Mouse (Mus musculus) kidney, postnatal 36 days (tissue): ENCODE data around the gene Zbed4.
"Not testable (repeated sequence)": the region's sequence is repeated elsewhere in the genome, so short reads cannot be mapped to it uniquely, and the experiment has no call there.

ENCODE experiments used
- DNase-seq, 2 experiments: peaks; one replicate each; pipeline ENCODE4 v3.0.0; 2021 to 2022; ENCODE audit warnings: mixed read lengths in 2 of 2

The Zbed4 gene

DNA sequence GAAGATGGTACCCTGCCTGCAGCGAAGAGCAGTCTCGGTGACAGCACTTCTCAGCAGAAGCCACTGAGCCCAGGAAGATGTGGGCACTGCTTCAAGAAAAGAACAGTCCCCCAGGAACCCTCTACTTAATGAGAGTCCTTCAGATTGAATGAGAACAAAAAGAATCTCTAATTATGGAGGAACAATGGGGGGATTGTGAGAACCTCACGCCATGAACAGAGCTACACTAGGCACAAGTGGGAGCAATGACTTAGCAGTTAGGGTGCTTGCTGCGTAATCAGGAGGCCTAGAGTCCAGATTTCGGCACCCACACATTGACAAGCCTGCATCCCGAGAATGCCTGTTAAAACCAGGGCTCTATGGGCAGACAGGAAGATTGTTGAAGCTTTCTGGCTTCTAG lies 10.1 kb upstream of the Zbed4 start:
- no peak for DNase-seq

DNA sequence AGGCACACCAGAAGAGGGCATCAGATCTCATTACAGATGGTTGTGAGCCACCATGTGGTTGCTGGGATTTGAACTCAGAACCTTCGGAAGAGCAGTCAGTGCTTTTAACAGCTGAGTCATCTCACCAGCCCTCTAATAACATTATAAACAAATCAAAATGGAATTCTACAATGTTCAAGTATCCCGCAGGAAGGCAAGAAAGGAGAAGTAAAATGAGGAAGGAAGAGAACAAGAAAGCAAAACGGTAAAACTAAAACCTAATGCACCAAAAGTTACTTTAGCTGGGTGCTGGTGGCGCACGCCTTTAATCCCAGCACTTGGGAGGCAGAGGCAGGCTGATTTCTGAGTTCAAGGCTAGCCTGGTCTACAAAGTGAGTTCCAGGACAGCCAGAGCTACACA lies 8.1 kb upstream of the Zbed4 start:
- not testable (repeated sequence) for DNase-seq

DNA sequence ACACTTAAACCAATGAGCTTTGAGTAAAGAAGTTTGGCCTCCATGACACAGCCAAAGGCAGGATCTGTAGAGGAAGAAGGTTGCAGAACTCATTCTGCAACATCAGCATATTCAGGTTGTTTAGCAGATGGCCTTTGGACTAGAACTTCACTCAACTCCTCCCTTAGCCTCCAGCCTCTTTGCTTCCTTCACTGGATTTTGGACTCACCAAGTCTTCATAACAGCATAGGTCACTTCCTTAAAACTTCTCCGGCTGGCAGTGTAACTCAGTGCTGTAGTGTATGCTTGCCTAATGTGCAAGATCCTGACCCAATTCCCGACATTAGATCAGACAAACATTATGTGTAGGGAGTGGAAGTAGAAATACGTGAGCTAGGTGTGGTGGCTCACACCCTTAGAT lies 6.1 kb upstream of the Zbed4 start:
- DNase-seq = peak; percentile 38 to 73

DNA sequence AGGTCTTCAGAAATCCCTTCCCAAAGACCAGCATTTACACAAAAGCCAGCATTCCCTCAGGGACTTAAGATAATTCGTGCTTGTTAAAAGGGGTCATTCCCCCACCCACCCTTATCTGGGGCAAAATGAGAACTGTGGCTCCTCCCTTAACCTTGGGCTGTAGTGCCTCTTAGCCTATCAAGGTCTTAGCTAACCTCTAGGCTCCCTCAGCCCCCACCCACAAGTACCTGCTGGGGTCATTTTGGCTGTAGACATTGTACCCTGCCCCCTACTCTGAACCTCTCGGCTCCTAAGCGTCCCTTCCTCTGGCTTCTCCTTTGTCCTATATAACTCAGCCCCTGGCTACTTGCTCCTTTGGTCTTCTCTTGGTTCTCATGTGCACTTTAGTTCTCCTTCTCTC lies 5.5 kb upstream of the Zbed4 start:
- no peak for DNase-seq

DNA sequence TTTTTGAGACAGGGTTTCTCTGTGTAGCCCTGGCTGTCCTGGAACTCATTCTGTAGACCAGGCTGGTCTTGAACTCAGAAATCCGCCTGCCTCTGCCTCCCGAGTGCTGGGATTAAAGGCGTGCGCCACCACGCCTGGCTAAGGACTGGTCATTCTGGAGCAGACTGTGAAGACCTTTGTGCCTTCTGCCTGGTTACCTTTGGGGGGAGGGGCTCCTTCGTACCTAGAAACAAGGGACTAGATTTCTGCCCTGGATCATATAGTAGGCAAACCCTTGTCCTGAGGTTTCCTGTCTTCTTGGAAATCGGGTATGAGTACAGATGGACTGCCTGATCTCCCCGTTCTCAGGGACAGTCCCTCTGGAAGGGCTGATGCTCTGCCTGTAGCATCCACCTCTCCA lies 1.8 kb upstream of the Zbed4 start:
- not testable (repeated sequence) for DNase-seq

DNA sequence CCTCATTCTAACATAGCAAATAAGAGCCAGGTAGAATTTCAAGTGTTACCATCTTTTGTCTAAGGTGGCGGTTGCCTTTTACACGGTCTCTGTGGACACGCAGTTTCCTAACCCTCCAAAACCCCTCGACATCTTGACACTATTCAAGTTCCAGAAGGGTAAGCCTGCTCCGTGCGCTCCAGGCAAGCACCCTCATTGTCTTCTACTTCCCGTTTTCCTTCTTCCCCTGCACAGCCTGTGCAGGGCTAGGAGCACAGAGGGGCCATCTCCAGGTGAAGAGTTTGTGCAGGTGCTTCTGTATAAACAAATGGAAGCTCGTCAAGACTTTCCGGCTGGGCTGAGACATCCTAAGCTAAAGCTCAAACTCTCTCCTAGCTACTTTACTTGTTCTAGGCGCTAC lies 1.4 kb upstream of the Zbed4 start:
- no peak for DNase-seq

DNA sequence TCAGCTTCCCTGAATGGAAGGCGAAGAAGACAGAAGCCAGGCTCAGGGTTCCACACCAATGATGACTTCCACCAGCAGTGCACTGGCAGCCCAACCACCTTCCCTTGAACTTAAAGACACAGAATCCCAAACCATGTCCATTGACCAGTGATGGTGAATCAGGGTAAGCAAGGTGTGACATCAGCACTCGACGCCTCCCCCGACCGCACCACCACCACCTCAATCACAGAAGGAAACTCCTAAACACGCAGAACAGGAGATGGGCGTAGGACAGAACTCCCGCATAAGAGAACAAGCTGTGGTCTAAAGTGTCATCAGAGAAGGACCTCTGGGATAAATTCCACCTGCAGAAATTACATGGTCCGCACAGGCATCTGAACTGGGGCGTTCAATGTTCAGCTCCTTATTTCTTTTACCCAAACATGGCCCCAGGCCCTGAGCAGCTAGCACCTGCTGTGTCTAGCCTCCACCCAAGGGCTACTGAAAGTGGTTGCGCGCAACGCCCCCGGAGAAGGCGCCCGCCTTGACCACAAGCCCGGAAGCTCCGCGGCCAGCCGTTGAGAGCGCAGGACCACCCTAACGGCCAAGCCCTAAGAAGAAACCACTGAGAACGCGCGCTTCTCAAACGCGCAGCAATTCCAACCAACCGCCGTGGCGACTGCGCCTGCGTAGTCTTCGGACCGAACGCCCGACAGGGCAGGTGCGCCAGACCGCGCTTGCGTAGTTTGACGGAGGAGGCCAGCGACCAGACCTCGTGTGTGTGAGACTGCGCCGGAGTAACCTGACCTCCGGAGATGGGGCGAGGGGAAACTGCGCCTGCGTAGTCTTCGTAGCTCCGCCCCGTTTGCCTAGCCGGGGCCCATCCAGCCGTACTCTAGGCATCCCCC lies 540 bp upstream of the Zbed4 start:
- peak; percentile 99 for DNase-seq

DNA sequence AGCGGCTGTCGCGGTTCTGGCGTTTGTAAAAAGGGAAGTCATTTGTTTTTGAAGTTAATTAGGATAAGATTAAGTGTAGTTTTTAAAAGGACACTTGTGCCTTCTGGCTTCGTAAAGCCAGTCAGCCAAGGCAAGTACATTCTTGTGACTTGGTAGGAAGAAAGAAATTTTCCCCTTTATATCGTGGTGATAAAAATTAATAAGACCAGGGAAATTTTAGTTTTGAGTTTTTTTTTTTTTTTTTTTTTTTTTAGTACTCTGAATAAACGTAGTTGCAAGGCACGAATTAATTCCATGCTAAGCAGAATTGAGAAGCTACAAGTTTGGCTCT lies 908 bp downstream of the Zbed4 start:
- DNase-seq = no peak

DNA sequence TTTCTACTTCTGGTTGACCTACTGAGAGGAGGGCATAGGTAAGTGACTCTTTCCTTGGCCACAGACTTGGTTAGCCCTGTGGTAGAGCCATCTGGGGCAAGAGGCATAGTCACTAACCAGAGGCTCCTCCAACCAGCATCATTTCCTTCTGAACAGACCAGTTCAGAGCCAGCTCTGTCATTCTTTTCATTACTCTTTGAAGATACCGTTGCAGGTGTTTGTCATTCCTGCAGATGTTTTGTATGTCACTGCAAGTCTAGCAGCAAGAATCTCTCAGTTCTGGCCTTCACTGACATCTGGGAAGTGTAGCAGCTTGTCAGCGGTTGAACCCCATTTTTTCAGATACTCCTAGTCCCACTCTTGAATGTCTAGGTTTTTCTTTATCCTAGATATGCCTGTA lies 3.4 kb downstream of the Zbed4 start:
- DNase-seq = no peak

DNA sequence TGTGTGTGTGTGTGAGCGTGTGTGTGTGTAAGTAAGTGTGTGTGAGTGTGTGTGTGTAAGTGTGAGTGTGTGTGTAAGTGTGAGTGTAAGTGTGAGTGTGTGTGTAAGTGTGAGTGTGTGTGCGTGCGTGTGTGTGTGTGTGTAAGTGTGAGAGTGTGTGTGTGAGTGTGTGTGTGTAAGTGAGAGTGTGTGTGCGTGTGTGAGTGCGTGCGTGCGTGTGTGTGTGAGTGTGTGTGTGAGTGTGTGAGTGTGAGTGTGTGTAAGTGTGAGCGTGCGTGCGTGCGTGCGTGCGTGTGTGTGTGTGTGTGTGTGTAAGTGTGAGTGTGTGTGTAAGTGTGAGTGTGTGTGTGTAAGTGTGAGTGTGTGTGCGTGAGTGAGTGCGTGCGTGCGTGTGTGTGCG lies 4.3 kb downstream of the Zbed4 start:
- DNase-seq = no peak

DNA sequence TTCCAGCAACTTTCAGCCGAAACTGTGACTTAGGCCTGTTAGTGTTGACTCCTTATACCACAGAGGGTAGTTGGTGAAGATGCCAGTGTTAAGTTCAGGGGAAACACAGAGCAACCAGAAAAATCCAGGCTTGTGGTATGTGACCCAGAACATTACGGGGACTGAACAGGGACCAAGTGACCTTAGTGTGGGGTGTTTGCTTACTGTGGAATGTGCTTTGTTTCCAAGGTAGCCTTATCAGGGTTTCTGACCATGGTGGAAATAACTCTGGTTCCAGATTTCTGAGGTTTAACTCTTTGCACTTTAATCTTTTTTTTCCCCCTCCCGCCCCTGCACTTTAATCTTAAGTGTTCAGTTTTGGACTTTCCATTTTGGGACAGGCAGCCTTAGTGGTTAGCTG lies 6.6 kb downstream of the Zbed4 start:
- peak; percentile 21 to 52 for DNase-seq

DNA sequence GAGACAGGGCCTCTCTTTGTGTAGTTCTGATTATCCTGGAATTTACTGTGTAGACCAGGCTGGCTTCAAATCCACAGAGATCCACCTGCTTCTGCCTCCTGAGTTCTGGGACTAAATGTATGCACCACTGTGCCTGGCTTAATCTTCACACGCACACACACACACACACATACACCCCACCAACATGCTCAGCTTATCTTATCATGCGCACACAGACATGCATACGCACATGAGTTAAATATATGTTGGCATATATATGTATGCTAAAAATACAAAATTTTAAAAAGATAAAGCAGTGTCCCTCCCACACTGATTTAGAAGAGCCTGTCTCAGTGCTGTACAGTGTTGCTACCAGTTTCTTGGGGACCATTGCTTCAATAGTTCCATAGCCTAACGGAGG lies 10.1 kb downstream of the Zbed4 start:
- no peak for DNase-seq

DNA sequence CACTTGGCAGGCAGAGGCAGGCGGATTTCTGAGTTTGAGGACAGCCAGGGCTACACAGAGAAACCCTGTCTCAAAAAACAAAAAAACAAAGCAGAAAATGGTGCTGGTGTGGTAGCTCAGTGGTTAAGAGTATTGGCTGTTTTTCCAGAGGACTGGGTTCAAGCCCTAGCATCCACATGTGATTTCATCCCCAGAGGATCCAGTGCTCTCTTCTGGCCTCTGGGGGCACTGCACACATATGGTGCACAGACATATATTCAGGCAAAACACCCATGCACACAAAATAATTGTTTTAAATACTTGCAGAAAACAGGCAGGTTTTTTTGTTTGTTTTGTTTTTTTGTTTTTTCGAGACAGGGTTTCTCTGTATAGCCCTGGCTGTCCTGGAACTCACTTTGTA lies 14.7 kb downstream of the Zbed4 start:
- not testable (repeated sequence) for DNase-seq

DNA sequence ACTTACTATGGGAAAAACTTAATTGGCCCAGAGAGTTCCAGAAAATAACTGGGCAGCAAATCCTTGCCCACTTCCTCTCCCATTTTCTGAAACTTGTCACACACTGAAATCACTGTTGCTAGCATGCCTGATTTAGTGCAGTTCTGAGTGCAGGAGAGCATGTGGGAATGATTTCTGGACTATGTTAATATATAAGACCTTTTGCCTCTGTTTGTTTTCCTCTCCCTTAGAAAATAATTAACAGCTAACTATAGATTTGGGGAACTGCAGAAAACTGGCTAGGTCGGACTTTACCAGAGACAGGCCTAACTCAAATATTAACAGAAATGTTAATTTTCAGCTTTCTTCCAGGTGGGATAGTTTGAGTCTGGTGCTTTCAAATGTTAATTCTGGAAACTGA lies 17.1 kb downstream of the Zbed4 start:
- peak in 1 of 2 experiments; percentile 23 for DNase-seq

DNA sequence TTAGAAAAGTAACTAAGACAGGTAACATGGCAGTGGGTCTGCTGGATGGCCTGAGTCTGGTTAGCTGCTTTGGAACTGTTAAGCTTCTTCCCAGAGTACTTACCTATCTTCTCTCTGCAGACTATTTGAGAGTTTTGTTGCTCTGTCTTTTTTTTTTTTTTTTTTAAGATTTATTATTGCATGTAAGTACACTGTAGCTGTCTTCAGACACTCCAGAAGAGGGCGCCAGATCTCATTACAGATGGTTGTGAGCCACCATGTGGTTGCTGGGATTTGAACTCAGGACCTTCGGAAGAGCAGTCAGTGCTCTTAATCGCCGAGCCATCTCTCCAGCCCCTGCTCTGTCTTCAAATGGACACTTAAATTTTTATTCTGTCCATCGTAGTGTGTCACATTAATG lies 23.2 kb downstream of the Zbed4 start:
- DNase-seq = not testable (repeated sequence)

DNA sequence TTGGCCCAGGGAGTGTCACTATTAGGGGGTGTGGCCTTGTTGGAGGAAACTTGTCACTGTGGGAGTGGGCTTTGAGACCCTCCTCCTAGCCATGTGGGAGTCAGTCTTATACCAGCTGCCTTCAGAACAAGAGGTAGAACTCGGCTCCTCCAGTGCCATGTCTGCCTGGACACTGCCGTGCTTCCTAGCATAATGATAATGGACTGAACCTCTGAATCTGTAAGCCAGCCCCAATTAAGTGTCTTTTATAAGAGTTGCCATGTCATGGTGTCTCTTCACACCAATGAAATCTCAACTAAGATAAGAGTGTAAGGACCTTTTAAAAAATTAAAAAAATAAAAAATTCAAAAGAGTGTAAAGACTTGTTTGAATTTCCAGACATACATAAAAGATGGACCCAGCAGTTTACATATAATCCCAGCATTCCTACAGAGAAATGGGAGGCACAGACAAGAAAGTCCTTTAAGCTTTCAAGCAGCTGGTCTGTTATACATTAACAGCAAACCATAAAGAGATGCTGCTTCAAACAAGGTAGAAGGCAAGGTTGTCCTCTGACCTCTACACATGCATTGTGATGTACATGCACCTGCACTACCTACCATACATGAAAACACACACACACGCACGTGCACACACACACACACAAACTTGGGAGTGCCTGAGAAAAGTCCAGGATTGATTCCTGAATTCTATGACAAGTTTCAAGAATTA lies 40.8 kb downstream of the Zbed4 start:
- DNase-seq = no peak

DNA sequence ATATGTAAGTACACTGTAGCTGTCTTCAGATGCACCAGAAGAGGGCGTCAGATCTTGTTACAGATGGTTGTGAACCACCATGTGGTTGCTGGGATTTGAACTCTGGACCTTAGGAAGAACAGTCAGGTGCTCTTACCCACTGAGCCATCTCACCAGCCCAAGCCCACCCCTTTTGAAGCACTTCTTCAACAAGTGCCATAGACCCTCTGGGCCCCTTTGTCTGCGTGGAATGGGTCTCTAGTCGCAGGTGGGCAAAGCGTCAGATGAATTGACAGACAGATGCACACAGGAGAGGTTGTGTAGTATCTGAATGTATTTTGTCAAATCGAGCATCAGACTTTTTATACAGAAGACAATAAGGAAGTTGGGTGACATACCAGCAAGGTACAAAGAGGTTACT lies 43.3 kb downstream of the Zbed4 start:
- not testable (repeated sequence) for DNase-seq

DNA sequence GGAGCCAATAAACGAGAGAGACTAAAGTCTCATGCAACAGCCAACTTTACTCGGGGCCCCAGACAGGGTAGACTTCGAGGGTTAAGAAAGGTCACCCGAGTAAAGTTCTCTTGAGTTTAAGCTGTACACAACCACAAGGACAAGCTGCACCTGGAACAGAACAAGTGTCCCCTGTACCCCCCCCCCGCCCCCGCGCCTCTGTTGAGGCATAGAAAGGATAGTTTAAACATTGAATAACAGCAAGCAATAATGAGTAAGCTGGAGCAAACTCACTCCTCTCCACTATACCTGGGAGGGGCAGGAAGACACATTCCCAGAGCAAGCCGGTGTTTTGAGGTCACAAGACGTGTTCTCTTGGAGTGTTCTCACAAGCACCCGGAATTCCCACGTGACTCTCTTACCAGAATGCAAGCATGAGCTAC lies 48.5 kb downstream of the Zbed4 start:
- peak; percentile 58 to 84 for DNase-seq

DNA sequence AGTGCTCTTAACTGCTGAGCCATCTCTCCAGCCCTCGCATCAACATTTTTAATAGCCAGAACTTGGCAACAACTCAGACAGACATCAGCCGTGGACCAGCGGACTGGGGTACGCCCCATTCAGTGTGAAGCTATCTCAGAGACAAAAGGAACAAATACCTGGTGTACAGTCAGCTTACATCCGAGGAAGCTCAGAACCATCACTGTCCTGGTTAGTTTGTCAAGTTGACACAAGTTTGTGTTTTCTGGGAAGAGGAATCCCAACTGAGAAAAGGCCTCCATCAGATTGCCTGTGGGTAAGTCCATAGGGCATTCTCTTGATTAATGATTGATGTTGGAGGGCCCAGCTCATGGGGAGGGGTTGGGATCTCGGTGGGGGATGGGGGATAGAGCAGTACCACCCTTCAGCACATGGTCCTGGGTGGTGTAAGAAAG lies 49.5 kb downstream of the Zbed4 start:
- peak; percentile 63 to 75 for DNase-seq

DNA sequence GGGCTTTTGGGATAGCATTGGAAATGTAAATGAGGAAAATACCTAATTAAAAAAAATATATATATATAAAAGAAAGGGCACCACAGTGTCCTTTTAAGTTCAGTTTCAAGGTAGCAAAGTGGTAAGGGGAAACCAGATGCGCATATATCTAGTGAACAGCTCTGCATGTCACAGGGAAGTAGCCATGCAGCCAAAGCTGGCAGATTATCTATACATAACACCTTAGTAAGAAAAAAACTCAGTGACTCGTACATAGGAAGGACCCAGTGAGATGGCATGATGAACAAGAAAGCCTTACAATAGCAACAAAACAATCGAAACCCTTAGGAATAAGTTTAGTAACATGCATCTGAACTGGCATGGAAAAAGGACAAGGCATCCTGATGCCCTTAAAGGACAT lies 50.4 kb downstream of the Zbed4 start:
- no peak for DNase-seq

DNA sequence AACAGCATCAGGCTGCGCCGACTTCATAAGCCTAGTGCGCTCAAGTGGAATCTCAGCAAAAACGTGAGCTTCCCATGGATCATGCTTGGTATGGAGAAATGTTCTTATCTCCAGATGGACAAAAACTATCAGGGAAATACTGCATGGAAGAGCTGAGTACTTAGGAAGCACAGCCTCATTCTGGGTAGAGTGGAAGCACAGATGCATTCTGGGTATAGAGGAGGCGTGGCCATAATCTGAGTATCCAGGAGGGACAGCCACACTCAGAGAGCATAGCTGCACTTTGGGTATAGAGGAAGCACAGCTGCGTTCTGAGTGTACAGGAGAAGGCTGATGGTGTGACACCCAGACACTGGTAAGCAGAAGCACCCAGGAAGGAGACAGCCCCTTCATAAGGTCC lies 50.9 kb downstream of the Zbed4 start:
- DNase-seq = no peak

DNA sequence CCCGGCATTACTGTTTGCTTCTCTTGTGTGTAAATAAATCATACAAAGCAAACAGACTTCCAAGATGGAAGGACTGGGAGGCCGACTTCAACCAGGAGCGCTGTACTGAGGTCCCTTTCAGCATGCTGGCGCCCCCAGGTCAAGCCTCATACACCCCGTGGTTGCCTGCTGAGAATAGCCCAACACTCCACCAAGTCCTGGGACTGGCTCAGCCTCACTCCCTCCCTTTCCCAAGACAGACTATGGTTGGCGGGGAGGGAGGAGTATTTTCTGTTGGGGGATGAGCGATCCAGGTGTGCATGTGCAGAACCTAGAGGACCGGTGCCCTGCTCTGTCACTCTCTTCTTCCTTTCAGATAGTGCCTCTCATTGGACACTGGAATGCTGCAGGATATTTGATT lies 56.7 kb downstream of the Zbed4 start:
- DNase-seq = no peak

DNA sequence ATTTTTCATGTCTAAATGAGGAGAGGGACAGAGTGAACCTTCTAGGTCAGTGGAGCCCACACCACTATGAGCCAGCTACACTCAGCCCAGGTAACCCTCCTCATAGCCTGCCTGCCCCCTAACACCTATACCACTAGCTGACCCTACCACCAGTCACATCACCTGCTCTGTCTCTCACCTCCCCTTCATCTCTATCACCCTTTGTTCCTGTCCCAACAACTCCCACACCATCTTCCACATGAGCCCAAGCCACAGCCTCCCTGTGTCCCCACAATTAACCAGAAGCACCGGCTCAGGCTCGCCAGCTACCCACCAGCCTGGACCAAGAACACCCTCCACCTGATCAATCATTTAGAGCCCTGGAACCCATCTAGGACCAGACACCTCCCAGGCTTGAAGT lies 58.9 kb downstream of the Zbed4 start:
- DNase-seq = no peak

DNA sequence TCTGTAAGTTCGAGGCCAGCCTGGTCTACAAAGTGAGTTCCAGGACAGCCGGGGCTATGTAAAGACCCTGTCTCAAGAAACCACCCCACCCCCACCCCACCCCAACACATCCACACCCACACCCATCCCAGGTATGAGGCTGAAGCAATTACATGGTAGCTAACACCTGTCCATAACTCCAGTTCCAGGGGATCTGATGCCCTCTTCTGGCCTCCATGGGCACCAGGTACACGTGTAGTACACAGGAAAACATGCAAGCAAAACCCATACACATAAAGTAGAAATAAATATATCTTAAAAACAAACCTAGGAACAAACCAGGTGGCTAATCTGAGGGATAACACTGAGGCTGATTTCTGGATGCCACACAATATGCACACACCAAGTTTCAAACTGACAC lies 61.8 kb downstream of the Zbed4 start:
- peak in 1 of 2 experiments; percentile 46 for DNase-seq
